Mouse (Mus musculus) thymus, adult 2 months (tissue): ENCODE data around the gene Chchd4. TPM values are rescaled to one million over a fixed set of nuclear protein-coding genes. Genes with fewer than 3 reads are reported as not detected.
A peak's percentile ranks its signal among the peaks of the same experiment; 100 is the strongest.

Source experiments
- DNase-seq: peaks from one replicate; pipeline ENCODE4 v3.0.0; 2021
- H3K27ac ChIP-seq: fragments of 200-500 bp; 2 replicates; pipeline ENCODE4 v1.5.1; 2012; ENCODE audit warnings: low read length, control low read depth; ENCODE audit not compliant: control insufficient read depth, insufficient read depth
- H3K27me3 ChIP-seq: fragments of 200-500 bp; 2 replicates; pipeline ENCODE4 v1.6.1; 2012; ENCODE audit warnings: mild to moderate bottlenecking, low read length, moderate library complexity, mixed read lengths; ENCODE audit not compliant: control insufficient read depth, insufficient read depth
- H3K36me3 ChIP-seq: fragments of 200-500 bp; 2 replicates; pipeline ENCODE4 v1.6.1; 2012; ENCODE audit warnings: mild to moderate bottlenecking, low read length, moderate library complexity; ENCODE audit not compliant: control insufficient read depth, insufficient read depth
- H3K4me1 ChIP-seq: fragments of 200-500 bp; replicated peaks from 2 replicates; pipeline ENCODE4 v1.6.1; 2012; ENCODE audit warnings: low read length; ENCODE audit not compliant: control insufficient read depth, insufficient read depth
- H3K4me3 ChIP-seq: fragments of 200-500 bp; 2 replicates; pipeline ENCODE4 v1.5.1; 2012; ENCODE audit warnings: mild to moderate bottlenecking, low read length, control low read depth, moderate library complexity; ENCODE audit not compliant: control insufficient read depth, insufficient read depth
- CTCF ChIP-seq: fragments of 200-500 bp; IDR thresholded peaks from 2 replicates; pipeline ENCODE4 v1.5.1; 2012; ENCODE audit warnings: mild to moderate bottlenecking, control low read depth, low read length, moderate library complexity, borderline replicate concordance; ENCODE audit not compliant: control insufficient read depth, poor library complexity, insufficient read depth; ENCODE audit errors: extremely low read depth
- POLR2A ChIP-seq: fragments of 200-500 bp; IDR thresholded peaks from 2 replicates; pipeline ENCODE4 v1.6.1; 2012; ENCODE audit warnings: mild to moderate bottlenecking, low read length, control low read depth, moderate library complexity; ENCODE audit not compliant: control insufficient read depth, poor library complexity, insufficient read depth; ENCODE audit errors: extremely low read depth
- WGBS: fragments of 180-500 bp; shearing (Covaris S2); methylation state at CpG from one replicate; pipeline ENCODE4 v1.1.7; 2018; 5-methylcytosine and 5-hydroxymethylcytosine counted together
- polyA plus RNA-seq: library from polyadenylated mRNA; depleted of rRNA; stranded (reverse); fragments of >200 nt; gene quantifications from 2 replicates; pipeline ENCODE4 v1.2.3, GENCODE M21; 2012; rRNA removed

The Chchd4 gene
- polyA plus RNA-seq, 1 experiment, result 5.1 TPM

GRCm38 (mm10) chr6:91414890-91415289, 58.5 kb downstream of the Chchd4 start:
- Histone ChIP-seq H3K4me3 (no peak overlapping the region), H3K36me3 (no peaks in the 10 kb centered on the region), H3K4me1 (no peaks in the 10 kb centered on the region; the same call in 1 of the 2 replicates), H3K27ac (no peak overlapping the region), H3K27me3 (no peaks in the 10 kb centered on the region; the same call in none of the 2 replicates)
- TF ChIP-seq CTCF, result peak; percentile 59; the same call in 1 of the 2 replicates
- TF ChIP-seq POLR2A, result no peak
- peak; percentile 50 for DNase-seq
- WGBS, result 3% methylated on average over 4 of the region's 4 CpGs

Other genes with a start within 250 kb of the Chchd4 start
- 0.04 and 0.13 TPM in 2 replicates for gene Wnt7a, start 62.2 kb downstream of the Chchd4 start, polyA plus RNA-seq
- gene Tmem43, start 157 bp upstream of the Chchd4 start, polyA plus RNA-seq, result 71.0 and 71.1 TPM in 2 replicates
- gene Xpc, start 42.3 kb upstream of the Chchd4 start, polyA plus RNA-seq, result 18.0 and 18.7 TPM in 2 replicates
- 38.0 and 46.1 TPM in 2 replicates for gene Lsm3, start 42.4 kb upstream of the Chchd4 start, polyA plus RNA-seq
- gene Slc6a6, start 210.5 kb upstream of the Chchd4 start, polyA plus RNA-seq, result 141 and 179 TPM in 2 replicates